Mouse (Mus musculus) hindbrain, embryonic 12.5 days (tissue): ENCODE measurements around the gene Sipa1l3. TPM values are rescaled to one million over a fixed set of nuclear protein-coding genes. Genes with fewer than 3 reads are reported as not detected.

Source experiments
- ATAC-seq: fragments of 200-750 bp; cut with Nextera tagmentation; 2 replicates; pipeline ENCODE4 v1.8.0; 2017; ENCODE audit warnings: moderate TSS enrichment; ENCODE audit not compliant: low FRiP score
- H3K27ac ChIP-seq: fragments of 300-500 bp; sonication (generic); 2 replicates; pipeline ENCODE4 v1.5.1; 2016; ENCODE audit warnings: mild to moderate bottlenecking
- H3K27me3 ChIP-seq: fragments of 300-500 bp; sonication (generic); 2 replicates; pipeline ENCODE4 v1.6.1; 2016; ENCODE audit warnings: mild to moderate bottlenecking
- H3K36me3 ChIP-seq: fragments of 300-500 bp; sonication (generic); 2 replicates; pipeline ENCODE4 v1.6.1; 2016; ENCODE audit warnings: mild to moderate bottlenecking
- H3K4me1 ChIP-seq: fragments of 300-500 bp; sonication (generic); 2 replicates; pipeline ENCODE4 v1.6.1; 2016
- H3K4me2 ChIP-seq: fragments of 300-500 bp; sonication (generic); replicated peaks from 2 replicates; pipeline ENCODE4 v1.6.1; 2016; ENCODE audit warnings: mild to moderate bottlenecking
- H3K4me3 ChIP-seq: fragments of 300-500 bp; sonication (generic); 2 replicates; pipeline ENCODE4 v1.5.1; 2016; ENCODE audit warnings: mild to moderate bottlenecking
- H3K9ac ChIP-seq: fragments of 300-500 bp; sonication (generic); 2 replicates; pipeline ENCODE4 v1.6.1; 2016; ENCODE audit warnings: mild to moderate bottlenecking, moderate library complexity
- H3K9me3 ChIP-seq: fragments of 300-500 bp; sonication (generic); replicated peaks from 2 replicates; pipeline ENCODE4 v1.6.1; 2016; ENCODE audit warnings: mild to moderate bottlenecking
- WGBS: fragments of 180-500 bp; shearing (Covaris S2); methylation state at CpG from one replicate; pipeline ENCODE4 v1.1.7; 2016; 5-methylcytosine and 5-hydroxymethylcytosine counted together
- polyA plus RNA-seq: library from polyadenylated mRNA; unstranded; fragments of >200 nt; fragmentation: Nextera tagmentation; extraction: Ambion mirVana; gene quantifications from 2 replicates; pipeline ENCODE4 v1.2.1, GENCODE M21; 2016

The Sipa1l3 gene
- polyA plus RNA-seq, 1 experiment from 2014 or later: 15.9 TPM

- no peak for ATAC-seq
- H3K27ac ChIP-seq: peak overlapping the region; percentile 92
- H3K4me2 ChIP-seq: peak overlapping the region; percentile 86
- H3K9ac ChIP-seq: peak overlapping the region; percentile 82
- H3K36me3 ChIP-seq: peaks cover 23% of the 10 kb centered on the region
- peaks cover 6% of the 10 kb centered on the region; the same call in 1 of the 2 replicates for H3K27me3 ChIP-seq
- H3K4me1 ChIP-seq: peaks cover 83% of the 10 kb centered on the region
- WGBS: 2% methylated on average over 36 of the region's 36 CpGs
- no peaks in the 10 kb centered on the region for H3K9me3 ChIP-seq
- peak overlapping the region; percentile 77 for H3K4me3 ChIP-seq
These were observed 209.2 kb downstream of the Sipa1l3 start for GRCm38 (mm10) chr7:29309221-29309721.

DNA sequence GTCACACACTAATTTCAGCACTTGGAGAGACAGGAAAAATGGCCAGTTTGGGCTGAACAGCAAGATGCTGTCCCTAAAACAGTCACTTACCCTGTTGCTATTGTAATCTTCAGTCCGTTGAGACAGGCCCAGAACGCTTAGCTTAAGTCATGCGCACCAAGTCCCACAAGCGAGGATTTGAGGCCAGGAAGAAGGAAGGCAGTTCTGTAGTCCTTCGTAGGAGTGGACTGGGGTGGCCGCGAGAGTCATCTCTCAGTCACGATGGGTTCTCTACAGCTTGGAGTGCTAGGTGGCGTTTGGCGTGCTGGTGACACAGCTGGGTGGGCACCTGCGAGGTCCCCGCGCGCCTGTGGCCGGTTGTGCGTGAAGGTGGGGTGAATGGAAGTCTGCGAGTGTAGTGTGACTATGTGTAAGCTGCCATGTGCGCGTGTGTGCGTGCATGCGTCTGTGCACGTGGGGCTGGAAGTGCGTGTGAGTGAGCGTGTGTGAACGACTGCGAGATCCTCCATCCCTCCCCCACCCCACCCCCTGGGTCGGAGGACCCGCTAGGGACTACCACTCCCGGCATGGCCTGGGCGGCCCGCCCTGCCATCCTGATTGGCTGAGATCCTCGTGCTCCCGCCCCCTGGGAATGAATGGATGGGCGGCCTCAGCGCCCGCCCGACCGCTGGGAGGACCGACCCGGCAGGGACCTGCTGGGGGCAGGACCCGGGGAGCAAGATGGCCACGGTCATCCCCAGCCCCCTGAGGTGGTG, 210.9 kb downstream of the Sipa1l3 start:
- ATAC-seq: peak; percentile 64
- peak overlapping the region; percentile 86 for H3K4me2 ChIP-seq
- H3K9me3 ChIP-seq: no peaks in the 10 kb centered on the region
- 1% methylated on average over 40 of the region's 42 CpGs for WGBS
- peak overlapping the region; percentile 82 for H3K9ac ChIP-seq
- H3K36me3 ChIP-seq: peaks cover 17% of the 10 kb centered on the region
- peak overlapping the region; percentile 92 for H3K27ac ChIP-seq
- peak overlapping the region; percentile 77 for H3K4me3 ChIP-seq
- H3K27me3 ChIP-seq: peaks cover 6% of the 10 kb centered on the region; the same call in 1 of the 2 replicates
- peaks cover 77% of the 10 kb centered on the region for H3K4me1 ChIP-seq

DNA sequence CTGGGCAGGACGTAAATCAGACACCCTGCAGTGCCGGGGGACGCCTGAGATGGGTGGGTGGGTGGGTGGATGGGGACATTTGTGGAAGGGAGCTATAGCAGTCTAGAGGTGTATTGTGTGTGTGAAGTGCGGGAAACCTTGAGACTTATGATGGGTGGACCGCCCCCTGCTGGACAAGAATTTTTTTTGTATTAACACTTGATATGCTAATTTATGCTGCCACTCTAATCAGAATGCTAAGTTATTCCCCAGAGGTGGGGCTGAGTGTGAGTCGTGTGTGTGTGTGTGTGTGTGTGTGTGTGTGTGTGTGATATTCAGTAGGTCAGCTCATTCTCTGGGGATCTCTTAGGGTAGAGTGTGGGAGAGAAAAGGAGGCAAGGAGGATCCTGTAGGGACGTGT, 211.8 kb downstream of the Sipa1l3 start:
- Histone ChIP-seq H3K27ac (peak overlapping the region; percentile 92), H3K4me1 (peaks cover 73% of the 10 kb centered on the region), H3K4me3 (0 out of 2 replicates have a peak overlapping the region, but pooled peaks have one; percentile 77), H3K9ac (peak overlapping the region; percentile 87; the same call in 1 of the 2 replicates), H3K27me3 (peaks cover 6% of the 10 kb centered on the region; the same call in 1 of the 2 replicates), H3K9me3 (no peaks in the 10 kb centered on the region), H3K4me2 (peak overlapping the region; percentile 86), H3K36me3 (peaks cover 10% of the 10 kb centered on the region)
- 17% methylated on average over 7 of the region's 7 CpGs for WGBS
- 0 out of 2 replicates have a peak, but pooled peaks have one; percentile 0 for ATAC-seq

GRCm38 (mm10) chr7:29306108-29306507, 212.3 kb downstream of the Sipa1l3 start:
- H3K27ac ChIP-seq: peak overlapping the region; percentile 92
- ATAC-seq: no peak
- peaks cover 73% of the 10 kb centered on the region for H3K4me1 ChIP-seq
- H3K4me2 ChIP-seq: peak overlapping the region; percentile 86
- WGBS: 21% methylated on average over 7 of the region's 7 CpGs
- H3K4me3 ChIP-seq: 0 out of 2 replicates have a peak overlapping the region, but pooled peaks have one; percentile 4
- peak overlapping the region; percentile 87 for H3K9ac ChIP-seq
- H3K27me3 ChIP-seq: peaks cover 6% of the 10 kb centered on the region; the same call in 1 of the 2 replicates
- H3K9me3 ChIP-seq: no peaks in the 10 kb centered on the region
- H3K36me3 ChIP-seq: peaks cover 5% of the 10 kb centered on the region

GRCm38 (mm10) chr7:29305263-29305988, 213.0 kb downstream of the Sipa1l3 start:
- Histone ChIP-seq H3K4me3 (peak overlapping the region; percentile 71), H3K27ac (peak overlapping the region; percentile 92), H3K4me2 (peak overlapping the region; percentile 86), H3K27me3 (peaks cover 6% of the 10 kb centered on the region; the same call in 1 of the 2 replicates), H3K9ac (peak overlapping the region; percentile 87), H3K9me3 (no peaks in the 10 kb centered on the region), H3K36me3 (0 out of 2 replicates have a peak, but pooled peaks cover 3% of the 10 kb centered on the region), H3K4me1 (peaks cover 68% of the 10 kb centered on the region)
- 10% methylated on average over 9 of the region's 9 CpGs for WGBS
- no peak for ATAC-seq

- Histone ChIP-seq H3K9ac (peak overlapping the region; percentile 87), H3K36me3 (no peaks in the 10 kb centered on the region), H3K4me1 (peaks cover 61% of the 10 kb centered on the region), H3K27me3 (peaks cover 3% of the 10 kb centered on the region; the same call in 1 of the 2 replicates), H3K4me3 (peak overlapping the region; percentile 71), H3K9me3 (no peaks in the 10 kb centered on the region), H3K4me2 (peak overlapping the region; percentile 86), H3K27ac (peak overlapping the region; percentile 92)
- ATAC-seq: peak; percentile 18; the same call in 1 of the 2 replicates
- WGBS: under 1% methylated on average over 44 of the region's 48 CpGs
These were observed 213.8 kb downstream of the Sipa1l3 start for GRCm38 (mm10) chr7:29304463-29305262.

- Histone ChIP-seq H3K4me2 (peak within 1 kb of the TSS; percentile 86), H3K9me3 (no peaks in the 10 kb centered on the region), H3K4me1 (peaks cover 53% of the 10 kb centered on the region), H3K27me3 (no peaks in the 10 kb centered on the region), H3K9ac (peak within 1 kb of the TSS; percentile 87), H3K27ac (peak within 1 kb of the TSS; percentile 92), H3K4me3 (peak within 1 kb of the TSS; percentile 71), H3K36me3 (no peaks in the 10 kb centered on the region)
- WGBS: under 1% methylated on average over 59 of the region's 67 CpGs
- ATAC-seq: peak; percentile 77
These were observed 214.5 kb downstream of the Sipa1l3 start, which contains the start of gene Dpf1 for GRCm38 (mm10) chr7:29303738-29304462. Dpf1 (plus strand) TSS chr7:29303951.

DNA sequence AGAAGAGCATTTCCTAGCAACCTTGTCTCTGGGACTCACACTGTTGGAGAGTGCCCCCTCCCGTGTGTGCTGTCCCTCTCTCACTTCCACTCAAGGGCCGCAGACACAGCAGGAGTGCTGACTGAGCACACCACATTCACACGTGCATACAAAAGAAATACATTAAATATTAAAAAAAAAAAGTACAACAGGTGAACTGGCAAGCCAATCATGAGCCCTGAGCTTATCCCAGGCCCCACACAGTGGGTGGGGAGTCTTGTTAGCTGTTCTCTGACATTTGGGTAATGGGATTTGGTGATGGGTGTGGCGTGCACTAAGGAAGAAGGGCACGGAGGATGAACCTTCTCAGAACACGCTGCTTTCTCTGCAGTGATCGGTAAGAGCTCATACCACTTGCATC, 215.8 kb downstream of the Sipa1l3 start:
- Histone ChIP-seq H3K27me3 (no peaks in the 10 kb centered on the region), H3K36me3 (no peaks in the 10 kb centered on the region), H3K4me3 (no peak overlapping the region), H3K4me1 (peaks cover 42% of the 10 kb centered on the region), H3K9ac (no peak overlapping the region), H3K4me2 (no peak overlapping the region), H3K27ac (no peak overlapping the region), H3K9me3 (no peaks in the 10 kb centered on the region)
- no peak for ATAC-seq
- 71% methylated on average over 7 of the region's 7 CpGs for WGBS

DNA sequence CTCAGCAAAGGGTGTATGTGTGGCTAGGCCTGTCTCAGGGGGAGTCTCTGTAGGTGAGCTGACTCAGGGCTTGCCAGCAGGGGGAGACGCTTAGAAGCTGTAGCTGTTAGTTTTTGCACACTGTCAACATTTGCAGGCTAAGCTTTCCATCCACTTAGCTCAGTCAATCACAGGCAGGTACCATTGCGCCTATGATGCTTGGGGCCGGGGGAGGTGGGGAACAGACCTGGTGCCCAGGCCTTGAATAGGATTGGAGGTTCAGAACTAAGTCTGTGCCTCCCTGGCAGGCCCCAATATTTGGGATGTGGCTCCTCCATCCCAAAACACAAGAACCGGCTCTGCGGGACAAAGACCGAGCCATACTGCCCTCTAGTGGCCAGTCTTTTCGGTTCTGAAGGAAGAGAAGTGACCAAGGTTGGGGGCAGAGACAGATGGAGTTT, 217.3 kb downstream of the Sipa1l3 start:
- peak overlapping the region; percentile 3; the same call in 1 of the 2 replicates for H3K4me3 ChIP-seq
- H3K4me1 ChIP-seq: peaks cover 27% of the 10 kb centered on the region
- WGBS: 0% methylated on average over 7 of the region's 7 CpGs
- no peaks in the 10 kb centered on the region for H3K36me3 ChIP-seq
- H3K9ac ChIP-seq: no peak overlapping the region
- H3K27me3 ChIP-seq: no peaks in the 10 kb centered on the region
- H3K9me3 ChIP-seq: no peaks in the 10 kb centered on the region
- peak overlapping the region; percentile 13; the same call in 1 of the 2 replicates for H3K4me2 ChIP-seq
- ATAC-seq: no peak
- peak overlapping the region; percentile 31; the same call in 1 of the 2 replicates for H3K27ac ChIP-seq

DNA sequence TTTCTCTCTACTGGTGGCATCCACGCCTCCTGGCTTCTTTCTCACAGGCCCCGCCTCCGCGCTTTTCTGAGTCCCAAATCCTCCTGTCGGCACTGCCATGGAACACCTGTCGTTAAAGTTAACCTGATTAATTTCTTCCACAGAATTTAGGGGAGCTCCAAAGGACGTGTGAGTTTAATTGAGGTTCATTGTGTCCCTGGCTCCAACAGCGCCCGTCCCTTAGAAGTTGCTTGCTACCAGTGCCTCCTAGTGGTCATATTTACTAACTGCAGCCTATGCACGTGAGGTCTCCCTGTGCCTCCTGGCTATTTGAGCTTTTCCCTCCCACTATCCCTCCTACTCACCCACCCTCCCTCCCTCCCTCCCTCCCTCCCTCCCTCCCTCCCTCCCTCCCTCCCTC, 221.4 kb downstream of the Sipa1l3 start:
- no peak for ATAC-seq
- H3K9me3 ChIP-seq: no peaks in the 10 kb centered on the region

More for the DNA sequence above, 221.4 kb downstream of the Sipa1l3 start:
- Histone ChIP-seq H3K4me1 (peaks cover 23% of the 10 kb centered on the region), H3K4me2 (no peak overlapping the region), H3K27ac (no peak overlapping the region), H3K36me3 (no peaks in the 10 kb centered on the region), H3K4me3 (no peak overlapping the region), H3K27me3 (no peaks in the 10 kb centered on the region), H3K9ac (no peak overlapping the region)
- WGBS: 16% methylated on average over 10 of the region's 10 CpGs
